Mouse (Mus musculus) hindbrain, embryonic 15.5 days (tissue): ENCODE results near the gene Ninl. TPM values are rescaled to one million over a fixed set of nuclear protein-coding genes. Genes with fewer than 3 reads are reported as not detected.
"Not testable (repeated sequence)": the region's sequence is repeated elsewhere in the genome, so short reads cannot be mapped to it uniquely, and the experiment has no call there.

Experiments used
- ATAC-seq: fragments of 200-750 bp; cut with Nextera tagmentation; 2 replicates; pipeline ENCODE4 v1.8.0; 2017; ENCODE audit warnings: low read depth, moderate number of reproducible peaks, moderate TSS enrichment; ENCODE audit not compliant: low FRiP score
- H3K27ac ChIP-seq: fragments of 300-500 bp; sonication (generic); replicated peaks from 2 replicates; pipeline ENCODE4 v1.5.1; 2015; ENCODE audit warnings: mild to moderate bottlenecking, inconsistent platforms
- H3K27me3 ChIP-seq: fragments of 300-500 bp; sonication (generic); 2 replicates; pipeline ENCODE4 v1.6.1; 2015; ENCODE audit warnings: control low read depth, inconsistent platforms
- H3K36me3 ChIP-seq: fragments of 300-500 bp; sonication (generic); 2 replicates; pipeline ENCODE4 v1.6.1; 2015; ENCODE audit warnings: control low read depth, inconsistent platforms
- H3K4me1 ChIP-seq: fragments of 300-500 bp; sonication (generic); replicated peaks from 2 replicates; pipeline ENCODE4 v1.6.1; 2015; ENCODE audit warnings: control low read depth, inconsistent platforms
- H3K4me2 ChIP-seq: fragments of 300-500 bp; sonication (generic); 2 replicates; pipeline ENCODE4 v1.6.1; 2015; ENCODE audit warnings: moderate library complexity, mild to moderate bottlenecking, inconsistent platforms
- H3K4me3 ChIP-seq: fragments of 300-500 bp; sonication (generic); 2 replicates; pipeline ENCODE4 v1.5.1; 2015; ENCODE audit warnings: mild to moderate bottlenecking, inconsistent platforms
- H3K9ac ChIP-seq: fragments of 300-500 bp; sonication (generic); 2 replicates; pipeline ENCODE4 v1.6.1; 2015; ENCODE audit warnings: inconsistent platforms
- H3K9me3 ChIP-seq: fragments of 300-500 bp; sonication (generic); 2 replicates; pipeline ENCODE4 v1.6.1; 2016; ENCODE audit warnings: control low read depth, inconsistent platforms
- WGBS: fragments of 180-500 bp; shearing (Covaris S2); methylation state at CpG from one replicate; pipeline ENCODE4 v1.1.7; 2015; 5-methylcytosine and 5-hydroxymethylcytosine counted together
- polyA plus RNA-seq: library from polyadenylated mRNA; unstranded; fragments of >200 nt; fragmentation: Nextera tagmentation; extraction: Ambion mirVana; gene quantifications from 2 replicates; pipeline ENCODE4 v1.2.1, GENCODE M21; 2015

Ninl gene
- polyA plus RNA-seq, 1 experiment from 2014 or later, result 5.0 TPM

- H3K4me3 ChIP-seq, result no peak overlapping the region
- ATAC-seq, result no peak
- no peaks in the 10 kb centered on the region for H3K4me1 ChIP-seq
- H3K36me3 ChIP-seq, result 0 out of 2 replicates have a peak, but pooled peaks cover 5% of the 10 kb centered on the region
- H3K9ac ChIP-seq, result no peak overlapping the region
- 63% methylated on average over 7 of the region's 7 CpGs for WGBS
- H3K4me2 ChIP-seq, result no peak overlapping the region
- H3K27me3 ChIP-seq, result no peaks in the 10 kb centered on the region
- H3K27ac ChIP-seq, result no peak overlapping the region
- no peaks in the 10 kb centered on the region for H3K9me3 ChIP-seq
Measured at GRCm38 (mm10) chr2:150971856-150972255, 67.3 kb downstream of the Ninl start.

GRCm38 (mm10) chr2:150969231-150969630, 70.0 kb downstream of the Ninl start:
- Histone ChIP-seq H3K36me3 (0 out of 2 replicates have a peak, but pooled peaks cover 5% of the 10 kb centered on the region), H3K9ac (no peak overlapping the region), H3K4me2 (no peak overlapping the region), H3K27me3 (no peaks in the 10 kb centered on the region), H3K9me3 (no peaks in the 10 kb centered on the region), H3K27ac (no peak overlapping the region), H3K4me3 (no peak overlapping the region), H3K4me1 (no peaks in the 10 kb centered on the region)
- 100% methylated on average over 2 of the region's 2 CpGs for WGBS
- no peak for ATAC-seq

GRCm38 (mm10) chr2:150967491-150967890, 71.7 kb downstream of the Ninl start:
- H3K9ac ChIP-seq, result no peak overlapping the region
- 92% methylated on average over 2 of the region's 2 CpGs for WGBS
- no peaks in the 10 kb centered on the region for H3K9me3 ChIP-seq
- no peak for ATAC-seq
- no peak overlapping the region for H3K4me3 ChIP-seq
- no peaks in the 10 kb centered on the region for H3K36me3 ChIP-seq
- H3K4me2 ChIP-seq, result no peak overlapping the region
- no peaks in the 10 kb centered on the region for H3K27me3 ChIP-seq
- no peak overlapping the region for H3K27ac ChIP-seq
- no peaks in the 10 kb centered on the region for H3K4me1 ChIP-seq

- H3K4me1 ChIP-seq, result no peaks in the 10 kb centered on the region
- H3K36me3 ChIP-seq, result no peaks in the 10 kb centered on the region
- H3K9ac ChIP-seq, result no peak overlapping the region
- no peak overlapping the region for H3K27ac ChIP-seq
- H3K27me3 ChIP-seq, result no peaks in the 10 kb centered on the region
- ATAC-seq, result no peak
- H3K9me3 ChIP-seq, result no peaks in the 10 kb centered on the region
- 94% methylated on average over 10 of the region's 10 CpGs for WGBS
- H3K4me3 ChIP-seq, result no peak overlapping the region
- no peak overlapping the region for H3K4me2 ChIP-seq
Measured at GRCm38 (mm10) chr2:150965951-150966350, 73.2 kb downstream of the Ninl start.

- 89% methylated on average over 3 of the region's 3 CpGs for whole genome bisulfite sequencing
- H3K4me3 ChIP-seq, result no peak overlapping the region
- H3K9me3 ChIP-seq, result no peaks in the 10 kb centered on the region
Measured at GRCm38 (mm10) chr2:150964641-150965040, 74.5 kb downstream of the Ninl start.

GRCm38 (mm10) chr2:150963246-150963645, 75.9 kb downstream of the Ninl start:
- no peak for ATAC-seq
- H3K4me3 ChIP-seq, result no peak overlapping the region
- no peak overlapping the region for H3K9ac ChIP-seq
- no peaks in the 10 kb centered on the region for H3K27me3 ChIP-seq
- WGBS, result 96% methylated on average over 3 of the region's 3 CpGs
- H3K4me2 ChIP-seq, result no peak overlapping the region
- H3K27ac ChIP-seq, result no peak overlapping the region
- H3K9me3 ChIP-seq, result no peaks in the 10 kb centered on the region
- H3K36me3 ChIP-seq, result no peaks in the 10 kb centered on the region; the same call in 1 of the 2 replicates
- no peaks in the 10 kb centered on the region for H3K4me1 ChIP-seq

More at GRCm38 (mm10) chr2:150964641-150965040, 74.5 kb downstream of the Ninl start:
- no peak overlapping the region for H3K27ac ChIP-seq
- no peak for ATAC-seq
- H3K4me2 ChIP-seq, result no peak overlapping the region
- no peaks in the 10 kb centered on the region for H3K4me1 ChIP-seq
- H3K27me3 ChIP-seq, result no peaks in the 10 kb centered on the region
- H3K36me3 ChIP-seq, result no peaks in the 10 kb centered on the region
- no peak overlapping the region for H3K9ac ChIP-seq

- 91% methylated on average over 10 of the region's 10 CpGs for WGBS
- Histone ChIP-seq H3K36me3 (no peaks in the 10 kb centered on the region; the same call in 1 of the 2 replicates), H3K27me3 (no peaks in the 10 kb centered on the region), H3K4me1 (no peaks in the 10 kb centered on the region), H3K4me3 (no peak overlapping the region), H3K4me2 (no peak overlapping the region), H3K9ac (no peak overlapping the region), H3K9me3 (no peaks in the 10 kb centered on the region), H3K27ac (no peak overlapping the region)
- no peak for ATAC-seq
Measured at GRCm38 (mm10) chr2:150959521-150959920, 79.7 kb downstream of the Ninl start.

- Histone ChIP-seq H3K27ac (no peak overlapping the region), H3K4me1 (no peaks in the 10 kb centered on the region), H3K4me3 (no peak overlapping the region), H3K9ac (no peak overlapping the region), H3K4me2 (no peak overlapping the region), H3K27me3 (no peaks in the 10 kb centered on the region), H3K36me3 (no peaks in the 10 kb centered on the region; the same call in 1 of the 2 replicates), H3K9me3 (no peaks in the 10 kb centered on the region)
- no peak for ATAC-seq
- WGBS, result 74% methylated on average over 1 of the region's 1 CpGs
Measured at GRCm38 (mm10) chr2:150955859-150956258, 83.3 kb downstream of the Ninl start.

GRCm38 (mm10) chr2:150951201-150951600, 88.0 kb downstream of the Ninl start:
- no peak overlapping the region for H3K9ac ChIP-seq
- H3K27ac ChIP-seq, result no peak overlapping the region
- no peaks in the 10 kb centered on the region for H3K36me3 ChIP-seq
- ATAC-seq, result no peak
- WGBS, result 87% methylated on average over 2 of the region's 2 CpGs
- H3K4me1 ChIP-seq, result no peaks in the 10 kb centered on the region
- H3K27me3 ChIP-seq, result no peaks in the 10 kb centered on the region
- no peak overlapping the region for H3K4me3 ChIP-seq
- no peak overlapping the region for H3K4me2 ChIP-seq
- H3K9me3 ChIP-seq, result no peaks in the 10 kb centered on the region

- 91% methylated on average over 6 of the region's 6 CpGs for WGBS
- Histone ChIP-seq H3K9ac (no peak overlapping the region), H3K4me1 (no peaks in the 10 kb centered on the region), H3K9me3 (no peaks in the 10 kb centered on the region), H3K4me3 (no peak overlapping the region), H3K27me3 (no peaks in the 10 kb centered on the region), H3K36me3 (no peaks in the 10 kb centered on the region), H3K27ac (no peak overlapping the region), H3K4me2 (no peak overlapping the region)
- ATAC-seq, result no peak
Measured at GRCm38 (mm10) chr2:150950056-150950455, 89.1 kb downstream of the Ninl start.

- H3K4me1 ChIP-seq, result no peaks in the 10 kb centered on the region
- no peak overlapping the region for H3K27ac ChIP-seq
- WGBS, result 92% methylated on average over 3 of the region's 3 CpGs
- no peaks in the 10 kb centered on the region for H3K27me3 ChIP-seq
- no peak overlapping the region for H3K4me2 ChIP-seq
- H3K4me3 ChIP-seq, result no peak overlapping the region
- H3K36me3 ChIP-seq, result no peaks in the 10 kb centered on the region
- no peak overlapping the region for H3K9ac ChIP-seq
- H3K9me3 ChIP-seq, result no peaks in the 10 kb centered on the region
- ATAC-seq, result no peak
Measured at GRCm38 (mm10) chr2:150949652-150950051, 89.5 kb downstream of the Ninl start.

- Histone ChIP-seq H3K27me3 (no peaks in the 10 kb centered on the region), H3K9me3 (no peaks in the 10 kb centered on the region), H3K27ac (no peak overlapping the region), H3K36me3 (no peaks in the 10 kb centered on the region), H3K9ac (no peak overlapping the region), H3K4me1 (no peaks in the 10 kb centered on the region), H3K4me3 (no peak overlapping the region), H3K4me2 (no peak overlapping the region)
- no peak for ATAC-seq
- 87% methylated on average over 5 of the region's 5 CpGs for WGBS
Measured at GRCm38 (mm10) chr2:150948786-150949185, 90.4 kb downstream of the Ninl start.

- not testable (repeated sequence) for H3K27me3 ChIP-seq, ATAC-seq
- WGBS, result 92% methylated on average over 12 of the region's 12 CpGs
Measured at GRCm38 (mm10) chr2:150947880-150948611, 91.1 kb downstream of the Ninl start.

More at GRCm38 (mm10) chr2:150947880-150948611, 91.1 kb downstream of the Ninl start:
- not testable (repeated sequence) for H3K4me1 ChIP-seq, H3K4me3 ChIP-seq, H3K9ac ChIP-seq, H3K27ac ChIP-seq, H3K36me3 ChIP-seq, H3K9me3 ChIP-seq, H3K4me2 ChIP-seq
